In the genomic region with DNA sequence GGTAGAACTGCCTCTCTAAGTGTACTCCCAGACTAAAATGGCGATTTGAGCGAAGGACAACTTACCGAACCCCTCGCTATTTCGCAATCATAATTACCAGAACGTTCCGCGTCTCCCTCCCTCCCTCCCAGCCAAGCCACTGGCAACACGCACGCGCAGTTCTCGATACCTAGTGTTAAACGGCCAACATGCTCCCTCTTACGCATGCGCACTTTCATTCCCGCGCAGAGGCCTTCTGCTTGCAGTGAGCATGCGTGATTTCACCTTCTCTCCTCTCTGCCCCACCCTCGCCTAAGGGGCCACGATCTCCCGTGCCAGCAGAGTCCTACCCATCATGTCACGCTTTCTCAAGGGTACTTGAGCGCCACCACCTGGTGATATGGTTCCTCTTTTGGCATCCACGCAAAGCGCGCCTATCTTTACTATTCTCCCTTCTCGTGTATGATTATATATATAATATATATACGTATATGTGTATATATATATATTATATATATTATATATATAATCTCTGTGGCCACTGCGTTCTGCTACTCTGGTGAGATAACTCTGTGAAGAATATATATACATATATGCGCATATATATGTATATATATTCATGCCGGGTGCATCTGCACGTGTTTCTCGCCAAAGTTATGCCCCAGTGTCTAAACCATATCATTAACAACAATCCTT, we compare ENCODE assay signal across 8 mouse cellular contexts. TPM values are rescaled to one million over a fixed set of nuclear protein-coding genes. Genes with fewer than 3 reads are reported as not detected.
DNase-seq lines count a peak whose midpoint lies in the region; ATAC-seq and TF ChIP-seq lines count a peak whose summit lies in the region.

No protein-coding gene starts in this region.

- H3K9ac ChIP-seq in embryonic facial prominence, embryonic 15.5 days, result peak overlapping the region; percentile 31; the same call in 1 of the 2 replicates
- peak overlapping the region; percentile 71 for H3K9ac ChIP-seq in limb, embryonic 14.5 days (ENCODE audit: low read depth, low read length, severe bottlenecking)
- H3K9ac ChIP-seq in midbrain, postnatal 0 days (replicated peaks; ENCODE audit: low read length, poor library complexity, severe bottlenecking), result peak overlapping the region; percentile 68

- TF ChIP-seq POLR2A in bone marrow, adult 2 months (IDR thresholded peaks at IDR 0.05; ENCODE audit: borderline replicate concordance, control insufficient read depth, low read depth, low read length), result peak; percentile 52; the same call in 1 of the 2 replicates
- peak; percentile 65; the same call in 1 of the 2 replicates for TF ChIP-seq POLR2A in limb, embryonic 14.5 days (IDR thresholded peaks at IDR 0.05; ENCODE audit: borderline replicate concordance, extremely low read depth, insufficient read depth, insufficient read length)

- no peaks in the 10 kb centered on the region for H3K27me3 ChIP-seq in embryonic facial prominence, embryonic 15.5 days
- no peaks in the 10 kb centered on the region for H3K27me3 ChIP-seq in limb, embryonic 14.5 days (ENCODE audit: control insufficient read depth, insufficient read depth, low read length)
- no peaks in the 10 kb centered on the region for H3K27me3 ChIP-seq in midbrain, postnatal 0 days (ENCODE audit: insufficient read depth, low read length)

- H3K9me3 ChIP-seq in embryonic facial prominence, embryonic 15.5 days (replicated peaks), result no peaks in the 10 kb centered on the region
- H3K9me3 ChIP-seq in limb, embryonic 14.5 days (ENCODE audit: control insufficient read depth, low read length), result no peaks in the 10 kb centered on the region
- H3K9me3 ChIP-seq in midbrain, postnatal 0 days (ENCODE audit: low read length), result no peaks in the 10 kb centered on the region

- ATAC-seq in embryonic facial prominence, embryonic 15.5 days (ENCODE audit: insufficient number of reproducible peaks, low FRiP score, low TSS enrichment, low read depth), result peak; percentile 98
- ATAC-seq in limb, embryonic 14.5 days (ENCODE audit: low FRiP score, low read depth), result peak; percentile 95
- peak; percentile 97 for ATAC-seq in midbrain, postnatal 0 days (ENCODE audit: low FRiP score)

- no peak overlapping the region; the same call in 1 of the 2 replicates for H3K27ac ChIP-seq in bone marrow, adult 2 months (ENCODE audit: control insufficient read depth, insufficient read depth, low read depth, low read length, poor library complexity)
- peak overlapping the region; percentile 92 for H3K27ac ChIP-seq in embryonic facial prominence, embryonic 15.5 days (replicated peaks)
- peak overlapping the region; percentile 93 for H3K27ac ChIP-seq in limb, embryonic 14.5 days (replicated peaks; ENCODE audit: low read depth, low read length)
- peak overlapping the region; percentile 84 for H3K27ac ChIP-seq in midbrain, postnatal 0 days (ENCODE audit: low read depth, low read length)

- peak overlapping the region; percentile 63 for H3K4me3 ChIP-seq in bone marrow, adult 2 months (replicated peaks; ENCODE audit: control insufficient read depth, low read depth, low read length)
- peak overlapping the region; percentile 52 for H3K4me3 ChIP-seq in embryonic facial prominence, embryonic 15.5 days (replicated peaks)
- H3K4me3 ChIP-seq in limb, embryonic 14.5 days (replicated peaks; ENCODE audit: low read length), result peak overlapping the region; percentile 48
- peak overlapping the region; percentile 45 for H3K4me3 ChIP-seq in midbrain, postnatal 0 days (ENCODE audit: low read depth, low read length)

- peak overlapping the region; percentile 58 for H3K4me2 ChIP-seq in embryonic facial prominence, embryonic 15.5 days (replicated peaks)
- H3K4me2 ChIP-seq in limb, embryonic 14.5 days (replicated peaks; ENCODE audit: low read depth, low read length, severe bottlenecking), result peak overlapping the region; percentile 76
- peak overlapping the region; percentile 65 for H3K4me2 ChIP-seq in midbrain, postnatal 0 days (ENCODE audit: low read depth, low read length, poor library complexity, severe bottlenecking)

- H3K36me3 ChIP-seq in embryonic facial prominence, embryonic 15.5 days, result no peaks in the 10 kb centered on the region
- H3K36me3 ChIP-seq in limb, embryonic 14.5 days (ENCODE audit: control insufficient read depth, insufficient read depth, low read length), result no peaks in the 10 kb centered on the region
- no peaks in the 10 kb centered on the region for H3K36me3 ChIP-seq in midbrain, postnatal 0 days (ENCODE audit: insufficient read depth, low read length)

- peak; percentile 79 for TF ChIP-seq CTCF in bone marrow, adult 2 months (IDR thresholded peaks at IDR 0.05; ENCODE audit: control insufficient read depth, insufficient read depth, low read length)
- peak; percentile 84 for TF ChIP-seq CTCF in midbrain, postnatal 0 days (IDR thresholded peaks at IDR 0.05)

- WGBS in bone marrow, adult 2 months, result under 1% methylated on average over 33 of the region's 33 CpGs
- under 1% methylated on average over 33 of the region's 33 CpGs for WGBS in embryonic facial prominence, embryonic 15.5 days
- under 1% methylated on average over 33 of the region's 33 CpGs for WGBS in limb, embryonic 14.5 days
- under 1% methylated on average over 33 of the region's 33 CpGs for whole genome bisulfite sequencing in midbrain, postnatal 0 days

- peak; percentile 99 for DNase-seq in 416B (ENCODE audit: low read depth)
- DNase-seq in heart, adult 8-10 months (ENCODE audit: low spot score), result peak; percentile 92
- peak; percentile 97 for DNase-seq in kidney, adult 9 months
- DNase-seq in limb, embryonic 14.5 days (ENCODE audit: low spot score), result peak; percentile 99
- DNase-seq in midbrain, postnatal 0 days (ENCODE audit: low spot score), result peak; percentile 99
- DNase-seq in spleen, postnatal 14 days (ENCODE audit: low spot score in 2 of 2), result peak; percentile 77 to 90

- H3K4me1 ChIP-seq in bone marrow, adult 2 months (ENCODE audit: control insufficient read depth, insufficient read depth, low read length), result no peaks in the 10 kb centered on the region
- H3K4me1 ChIP-seq in embryonic facial prominence, embryonic 15.5 days, result no peaks in the 10 kb centered on the region
- H3K4me1 ChIP-seq in limb, embryonic 14.5 days (ENCODE audit: control insufficient read depth, insufficient read depth, low read length), result no peaks in the 10 kb centered on the region
- H3K4me1 ChIP-seq in midbrain, postnatal 0 days (ENCODE audit: insufficient read depth, low read length), result no peaks in the 10 kb centered on the region

RNA-seq across cellular contexts. Expression of gene Zcchc13, which starts 8.0 kb away (rescaled TPM):
- polyA plus RNA-seq in bone marrow, adult 2 months (2011; ENCODE audit: insufficient read depth, insufficient read length, low replicate concordance, missing spikeins), result 1.4 TPM in 1 of 2 replicates, not detected in the other
- not detected in 2 replicates for polyA plus RNA-seq in embryonic facial prominence, embryonic 15.5 days (2015; fragmentation: Nextera tagmentation; extraction: Ambion mirVana)
- total RNA-seq in heart, adult 8-10 months (2022), result not detected
- not detected in 2 replicates for polyA plus RNA-seq in limb, embryonic 14.5 days (2012; rRNA removed)
- not detected in 2 replicates for polyA plus RNA-seq in limb, embryonic 14.5 days (2014; fragmentation: Nextera tagmentation; extraction: Ambion mirVana)
- total RNA-seq in midbrain, postnatal 0 days (2014; rRNA removed), result not detected in 2 replicates
- not detected in 2 replicates for polyA plus RNA-seq in midbrain, postnatal 0 days (2015; fragmentation: Nextera tagmentation; extraction: Ambion mirVana)
